Mouse (Mus musculus) ES-Bruce4 (cell line): ENCODE results near the gene Smad3.

ENCODE experiments used
- CTCF ChIP-seq: IDR thresholded peaks from one replicate; pipeline ENCODE4 v1.8.1; 2011; ENCODE audit warnings: low read depth, low read length
- EP300 ChIP-seq: IDR thresholded peaks from 2 replicates; pipeline ENCODE4 v1.6.1; 2011; ENCODE audit warnings: low read depth, low read length; ENCODE audit not compliant: insufficient read depth
- POLR2A ChIP-seq: IDR thresholded peaks from one replicate; pipeline ENCODE4 v1.8.1; 2011; ENCODE audit warnings: low read length; ENCODE audit not compliant: insufficient read depth

DNA sequence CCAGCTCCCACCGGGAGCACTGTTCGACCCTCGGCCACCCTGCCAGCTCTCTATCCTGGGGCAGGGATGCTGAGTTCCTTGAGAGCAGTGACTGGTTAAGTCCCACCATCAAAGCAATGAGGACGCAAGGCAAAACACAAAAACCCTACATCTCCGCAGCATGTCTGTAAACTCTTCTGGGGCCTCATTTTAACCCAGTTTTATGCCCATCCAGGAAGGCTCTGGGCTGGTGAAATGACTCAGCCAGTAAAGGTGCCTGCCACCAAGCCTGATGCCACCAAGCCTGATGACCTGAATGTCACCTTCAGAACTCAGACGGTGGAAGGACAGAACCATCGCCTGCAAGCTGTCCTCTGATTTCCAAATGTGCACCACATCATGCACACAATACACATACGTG, 4.4 kb downstream of the Smad3 start:
- TF ChIP-seq CTCF (no peak), POLR2A (no peak), EP300 (no peak)
